Mouse (Mus musculus) left cerebral cortex, adult 11 months (tissue): ENCODE data around the gene Atp8b5.

Experiments used
- DNase-seq: peaks from one replicate; pipeline ENCODE4 v3.0.0; 2022; ENCODE audit warnings: low spot score

Atp8b5 gene

GRCm38 (mm10) chr4:43266623-43267322 is at the start of gene Atp8b5:
Atp8b5 (plus strand) TSS chr4:43267159.
- peak; percentile 81 for DNase-seq

GRCm38 (mm10) chr4:43217997-43218396 is 49.0 kb upstream of the Atp8b5 start:
- no peak for DNase-seq

GRCm38 (mm10) chr4:43231821-43232220 is 35.1 kb upstream of the Atp8b5 start:
- DNase-seq: no peak

GRCm38 (mm10) chr4:43232985-43233384 is 34.0 kb upstream of the Atp8b5 start:
- no peak for DNase-seq

GRCm38 (mm10) chr4:43233489-43233888 is 33.5 kb upstream of the Atp8b5 start:
- DNase-seq: no peak

- no peak for DNase-seq
These were observed 30.1 kb upstream of the Atp8b5 start for GRCm38 (mm10) chr4:43236898-43237297.

- no peak for DNase-seq
These were observed 26.2 kb upstream of the Atp8b5 start for GRCm38 (mm10) chr4:43240716-43241115.

- DNase-seq: no peak
These were observed 22.9 kb upstream of the Atp8b5 start for GRCm38 (mm10) chr4:43244022-43244421.

- DNase-seq: no peak
These were observed 21.2 kb upstream of the Atp8b5 start for GRCm38 (mm10) chr4:43245776-43246175.

- no peak for DNase-seq
These were observed 18.9 kb upstream of the Atp8b5 start for GRCm38 (mm10) chr4:43248026-43248425.

GRCm38 (mm10) chr4:43248909-43249308 is 18.1 kb upstream of the Atp8b5 start:
- peak; percentile 41 for DNase-seq

- no peak for DNase-seq
These were observed 15.7 kb upstream of the Atp8b5 start for GRCm38 (mm10) chr4:43251269-43251668.

GRCm38 (mm10) chr4:43257040-43257439 is 9.9 kb upstream of the Atp8b5 start:
- no peak for DNase-seq

- DNase-seq: no peak
These were observed 8.4 kb upstream of the Atp8b5 start for GRCm38 (mm10) chr4:43258556-43258955.

- no peak for DNase-seq
These were observed 7.5 kb upstream of the Atp8b5 start for GRCm38 (mm10) chr4:43259435-43259834.

- DNase-seq: no peak
These were observed 6.9 kb upstream of the Atp8b5 start for GRCm38 (mm10) chr4:43260096-43260495.

- DNase-seq: no peak
These were observed 4.1 kb upstream of the Atp8b5 start for GRCm38 (mm10) chr4:43262821-43263220.

- no peak for DNase-seq
These were observed 813 bp upstream of the Atp8b5 start for GRCm38 (mm10) chr4:43266146-43266545.

- no peak for DNase-seq
These were observed 332 bp downstream of the Atp8b5 start for GRCm38 (mm10) chr4:43267323-43267658.

- DNase-seq: no peak
These were observed 18.5 kb downstream of the Atp8b5 start for GRCm38 (mm10) chr4:43285476-43285875.

- no peak for DNase-seq
These were observed 20.3 kb downstream of the Atp8b5 start for GRCm38 (mm10) chr4:43287305-43287704.

- DNase-seq: peak; percentile 16
These were observed 27.0 kb downstream of the Atp8b5 start for GRCm38 (mm10) chr4:43294001-43294400.

- no peak for DNase-seq
These were observed 42.9 kb downstream of the Atp8b5 start for GRCm38 (mm10) chr4:43309696-43310338.

GRCm38 (mm10) chr4:43321536-43321935 is 54.6 kb downstream of the Atp8b5 start:
- no peak for DNase-seq
